Mouse (Mus musculus): Measurements from ENCODE around the gene 1700003E16Rik.

DNA sequence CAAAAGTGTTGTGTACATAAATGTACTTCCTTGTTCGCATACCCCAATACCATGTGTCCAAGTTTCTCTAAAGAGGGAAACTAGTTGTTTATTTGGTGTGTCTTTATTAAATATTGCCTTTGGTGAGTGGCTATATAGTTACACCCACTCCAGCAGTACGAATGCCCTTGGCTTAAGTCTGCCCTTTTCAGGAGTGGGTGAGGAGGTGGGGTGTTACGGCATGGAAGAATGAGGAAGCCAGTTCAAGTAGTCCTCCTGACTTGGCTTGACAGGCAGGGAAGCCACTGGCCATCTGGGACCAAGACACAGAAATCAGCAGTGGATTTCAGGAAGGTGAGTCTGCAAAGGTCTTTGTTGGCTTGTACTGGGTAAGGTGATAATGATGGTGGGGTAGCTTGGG, 49.6 kb downstream of the 1700003E16Rik start:
- TF ChIP-seq TCF12 (IDR thresholded peaks at IDR 0.05; ENCODE audit: insufficient read depth, poor library complexity, severe bottlenecking) = no peak
- TF ChIP-seq TCF3 (IDR thresholded peaks at IDR 0.05; ENCODE audit: insufficient read length, low read depth) = no peak
- no peak for TF ChIP-seq POLR2A (IDR thresholded peaks at IDR 0.05; ENCODE audit: insufficient read length, low read depth)
- no peak for TF ChIP-seq MYOD1 (IDR thresholded peaks at IDR 0.05; ENCODE audit: control insufficient read depth in 1 of 3, insufficient read length in 2 of 3, low read depth in 2 of 3)
- no peak for TF ChIP-seq MAX (IDR thresholded peaks at IDR 0.05; ENCODE audit: low read depth)
- no peak for TF ChIP-seq CEBPB (IDR thresholded peaks at IDR 0.05; ENCODE audit: insufficient read depth, poor library complexity, severe bottlenecking)
- no peak for TF ChIP-seq USF1 (IDR thresholded peaks at IDR 0.05; ENCODE audit: low read depth)
- TF ChIP-seq E2F4 (IDR thresholded peaks at IDR 0.05; ENCODE audit: insufficient read depth) = no peak
- TF ChIP-seq SRF (IDR thresholded peaks at IDR 0.05; ENCODE audit: control insufficient read depth, insufficient read length, low read depth) = no peak

Data from myocyte (in vitro differentiated cells).